Mouse (Mus musculus): ENCODE measurements around the gene Vdr. TPM values are rescaled to one million over a fixed set of nuclear protein-coding genes. Genes with fewer than 3 reads are reported as not detected.

Vdr gene
- polyA plus RNA-seq, 1 experiment from 2014 or later, result 0.07 TPM

DNA sequence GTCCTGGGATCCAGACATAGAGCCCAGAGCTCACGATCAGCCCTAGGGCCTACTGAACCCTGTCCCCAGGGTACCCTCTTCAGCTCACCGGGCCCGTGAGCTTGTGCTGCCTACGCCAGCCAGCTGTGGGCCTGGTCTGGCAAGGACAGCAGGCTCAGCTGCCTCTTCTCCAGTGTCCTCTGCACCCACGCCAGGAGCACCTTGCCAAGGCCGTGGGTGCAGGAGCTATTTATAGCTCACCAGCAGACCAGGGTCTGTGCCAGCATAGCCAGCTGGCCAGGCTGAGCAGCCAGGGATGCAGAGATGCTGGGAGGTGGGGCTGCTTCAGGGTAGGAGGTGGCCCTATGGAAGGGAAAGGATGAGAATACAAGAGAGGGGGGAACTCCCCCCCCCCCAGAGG, 98.3 kb downstream of the Vdr start:
- H3K9me3 ChIP-seq, result no peaks in the 10 kb centered on the region
- H3K27ac ChIP-seq (replicated peaks), result peak overlapping the region; percentile 75
- WGBS, result 43% methylated on average over 6 of the region's 6 CpGs
- peak; percentile 80 for ATAC-seq (ENCODE audit: low read depth)
- no peak overlapping the region for H3K4me3 ChIP-seq
- no peaks in the 10 kb centered on the region for H3K27me3 ChIP-seq
- no peak overlapping the region for H3K4me2 ChIP-seq
- peaks cover 47% of the 10 kb centered on the region for H3K4me1 ChIP-seq (replicated peaks)
- H3K36me3 ChIP-seq, result peaks cover 36% of the 10 kb centered on the region
- peak overlapping the region; percentile 49 for H3K9ac ChIP-seq

- WGBS, result 86% methylated on average over 9 of the region's 9 CpGs
- H3K4me1 ChIP-seq (replicated peaks), result peaks cover 47% of the 10 kb centered on the region
- H3K4me2 ChIP-seq, result no peak overlapping the region
- H3K27ac ChIP-seq (replicated peaks), result no peak overlapping the region
- no peaks in the 10 kb centered on the region for H3K9me3 ChIP-seq
- no peak for ATAC-seq (ENCODE audit: low read depth)
- H3K36me3 ChIP-seq, result peaks cover 44% of the 10 kb centered on the region
- no peaks in the 10 kb centered on the region for H3K27me3 ChIP-seq
- no peak overlapping the region for H3K4me3 ChIP-seq
- no peak overlapping the region for H3K9ac ChIP-seq
Observed at GRCm38 (mm10) chr15:97811307-97811706, 99.1 kb downstream of the Vdr start.

GRCm38 (mm10) chr15:97810399-97810798, 100.0 kb downstream of the Vdr start:
- ATAC-seq (ENCODE audit: low read depth), result no peak
- WGBS, result 97% methylated on average over 5 of the region's 5 CpGs
- H3K36me3 ChIP-seq, result peaks cover 47% of the 10 kb centered on the region

GRCm38 (mm10) chr15:97809942-97810341, 100.5 kb downstream of the Vdr start:
- H3K36me3 ChIP-seq, result peaks cover 50% of the 10 kb centered on the region
- H3K4me1 ChIP-seq (replicated peaks), result peaks cover 41% of the 10 kb centered on the region
- H3K27me3 ChIP-seq, result no peaks in the 10 kb centered on the region
- no peak overlapping the region for H3K9ac ChIP-seq
- ATAC-seq (ENCODE audit: low read depth), result no peak
- H3K9me3 ChIP-seq, result no peaks in the 10 kb centered on the region
- no peak overlapping the region for H3K4me2 ChIP-seq
- 87% methylated on average over 5 of the region's 5 CpGs for WGBS
- no peak overlapping the region for H3K4me3 ChIP-seq
- H3K27ac ChIP-seq (replicated peaks), result no peak overlapping the region

More at GRCm38 (mm10) chr15:97810399-97810798, 100.0 kb downstream of the Vdr start:
- no peaks in the 10 kb centered on the region for H3K9me3 ChIP-seq
- no peak overlapping the region for H3K4me3 ChIP-seq
- H3K27ac ChIP-seq (replicated peaks), result no peak overlapping the region
- no peaks in the 10 kb centered on the region for H3K27me3 ChIP-seq
- H3K9ac ChIP-seq, result no peak overlapping the region
- no peak overlapping the region for H3K4me2 ChIP-seq
- H3K4me1 ChIP-seq (replicated peaks), result peaks cover 44% of the 10 kb centered on the region

DNA sequence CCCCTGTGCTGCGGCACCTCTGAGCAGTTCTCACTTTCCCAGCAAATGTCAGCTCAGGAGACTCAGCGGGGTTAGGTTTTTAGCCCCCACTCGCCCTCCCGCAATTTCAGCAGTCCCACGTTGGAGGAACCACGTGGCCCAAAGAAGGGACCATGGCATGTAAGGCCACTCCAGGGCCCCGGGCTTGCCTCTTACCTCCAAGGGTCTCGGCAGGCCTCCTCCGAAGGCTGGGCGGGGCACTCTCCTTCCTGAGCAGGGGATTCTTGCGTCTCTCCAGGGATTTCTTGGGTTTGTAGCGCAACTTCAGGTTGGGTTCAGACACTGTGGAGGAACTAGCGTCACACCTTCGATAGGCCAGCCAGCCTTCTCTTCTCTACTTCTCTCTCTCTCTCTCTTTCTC, 101.2 kb downstream of the Vdr start:
- Histone ChIP-seq H3K9ac (no peak overlapping the region), H3K36me3 (peaks cover 56% of the 10 kb centered on the region), H3K27me3 (no peaks in the 10 kb centered on the region), H3K9me3 (no peaks in the 10 kb centered on the region), H3K4me3 (no peak overlapping the region), H3K27ac (replicated peaks) (no peak overlapping the region), H3K4me2 (no peak overlapping the region), H3K4me1 (replicated peaks) (peaks cover 33% of the 10 kb centered on the region)
- ATAC-seq (ENCODE audit: low read depth), result no peak
- WGBS, result 83% methylated on average over 14 of the region's 14 CpGs

GRCm38 (mm10) chr15:97808532-97808931, 101.9 kb downstream of the Vdr start:
- H3K27me3 ChIP-seq, result no peaks in the 10 kb centered on the region
- 87% methylated on average over 14 of the region's 14 CpGs for WGBS
- peaks cover 26% of the 10 kb centered on the region for H3K4me1 ChIP-seq (replicated peaks)
- no peak overlapping the region for H3K4me2 ChIP-seq
- H3K4me3 ChIP-seq, result no peak overlapping the region
- no peaks in the 10 kb centered on the region for H3K9me3 ChIP-seq
- H3K9ac ChIP-seq, result no peak overlapping the region
- no peak overlapping the region for H3K27ac ChIP-seq (replicated peaks)
- peaks cover 56% of the 10 kb centered on the region for H3K36me3 ChIP-seq
- no peak for ATAC-seq (ENCODE audit: low read depth)

- Histone ChIP-seq H3K9me3 (no peaks in the 10 kb centered on the region), H3K4me2 (no peak overlapping the region), H3K4me1 (replicated peaks) (peaks cover 21% of the 10 kb centered on the region), H3K9ac (no peak overlapping the region), H3K4me3 (no peak overlapping the region), H3K36me3 (peaks cover 56% of the 10 kb centered on the region), H3K27me3 (no peaks in the 10 kb centered on the region), H3K27ac (replicated peaks) (no peak overlapping the region)
- ATAC-seq (ENCODE audit: low read depth), result no peak
- 84% methylated on average over 12 of the region's 12 CpGs for WGBS
Observed at GRCm38 (mm10) chr15:97807867-97808266, 102.6 kb downstream of the Vdr start.

Other genes starting within 250 kb of the Vdr start
- gene Rpap3, start 204.8 kb downstream of the Vdr start, polyA plus RNA-seq (2015; fragmentation: Nextera tagmentation; extraction: Ambion mirVana), result 31.1 and 32.7 TPM in 2 replicates
- 0.25 and 0.29 TPM in 2 replicates for gene Endou, start 179.3 kb downstream of the Vdr start, polyA plus RNA-seq (2015; fragmentation: Nextera tagmentation; extraction: Ambion mirVana)
- 10.8 and 12.0 TPM in 2 replicates for gene Rapgef3, start 142.7 kb downstream of the Vdr start, polyA plus RNA-seq (2015; fragmentation: Nextera tagmentation; extraction: Ambion mirVana)
- 54.5 and 66.0 TPM in 2 replicates for gene Slc48a1, start 132.1 kb downstream of the Vdr start, polyA plus RNA-seq (2015; fragmentation: Nextera tagmentation; extraction: Ambion mirVana)
- 24.9 and 26.1 TPM in 2 replicates for gene Hdac7, start 66.1 kb downstream of the Vdr start, polyA plus RNA-seq (2015; fragmentation: Nextera tagmentation; extraction: Ambion mirVana)
- gene Tmem106c, start 53.6 kb upstream of the Vdr start, polyA plus RNA-seq (2015; fragmentation: Nextera tagmentation; extraction: Ambion mirVana), result 45.0 and 49.3 TPM in 2 replicates
- 67.1 and 89.2 TPM in 2 replicates for gene Col2a1, start 94.1 kb upstream of the Vdr start, polyA plus RNA-seq (2015; fragmentation: Nextera tagmentation; extraction: Ambion mirVana)
- gene Pfkm, start 182.0 kb upstream of the Vdr start, polyA plus RNA-seq (2015; fragmentation: Nextera tagmentation; extraction: Ambion mirVana), result 66.5 and 66.8 TPM in 2 replicates
- gene Senp1, start 183.1 kb upstream of the Vdr start, polyA plus RNA-seq (2015; fragmentation: Nextera tagmentation; extraction: Ambion mirVana), result 20.3 and 23.4 TPM in 2 replicates